Mouse (Mus musculus) kidney, postnatal 0 days (tissue): Measurements from ENCODE around the gene 1700001L19Rik. TPM values are rescaled to one million over a fixed set of nuclear protein-coding genes. Genes with fewer than 3 reads are reported as not detected.
A peak's percentile ranks its signal among the peaks of the same experiment; 100 is the strongest.

Experiments used
- ATAC-seq: fragments of 200-750 bp; cut with Nextera tagmentation; replicated peaks from 2 replicates; pipeline ENCODE4 v1.8.0; 2017; ENCODE audit warnings: low read depth, moderate number of reproducible peaks, moderate TSS enrichment, moderate library complexity; ENCODE audit not compliant: low FRiP score
- DNase-seq: peaks from one replicate; pipeline ENCODE4 v3.0.0-alpha.2; 2016; ENCODE audit warnings: low spot score
- H3K27ac ChIP-seq: fragments of 300-500 bp; sonication (generic); 2 replicates; pipeline ENCODE4 v1.5.1; 2014; ENCODE audit warnings: mild to moderate bottlenecking
- H3K27me3 ChIP-seq: fragments of 300-500 bp; sonication (generic); 2 replicates; pipeline ENCODE4 v1.6.1; 2014; ENCODE audit warnings: low read length, mixed read lengths; ENCODE audit not compliant: insufficient read depth
- H3K36me3 ChIP-seq: fragments of 300-500 bp; sonication (generic); 2 replicates; pipeline ENCODE4 v1.6.1; 2014; ENCODE audit warnings: low read length, mixed read lengths; ENCODE audit not compliant: insufficient read depth
- H3K4me1 ChIP-seq: fragments of 300-500 bp; sonication (generic); replicated peaks from 2 replicates; pipeline ENCODE4 v1.6.1; 2014; ENCODE audit warnings: antibody characterized with exemption, low read length, mixed read lengths; ENCODE audit not compliant: insufficient read depth
- H3K4me2 ChIP-seq: fragments of 300-500 bp; sonication (generic); 2 replicates; pipeline ENCODE4 v1.6.1; 2014; ENCODE audit warnings: mild to moderate bottlenecking, low read length, moderate library complexity, mixed read lengths
- H3K4me3 ChIP-seq: fragments of 300-500 bp; sonication (generic); replicated peaks from 2 replicates; pipeline ENCODE4 v1.5.1; 2014; ENCODE audit warnings: low read depth, low read length
- H3K9ac ChIP-seq: fragments of 300-500 bp; sonication (generic); 2 replicates; pipeline ENCODE4 v1.6.1; 2014; ENCODE audit warnings: low read depth, low read length
- H3K9me3 ChIP-seq: fragments of 300-500 bp; sonication (generic); replicated peaks from 2 replicates; pipeline ENCODE4 v1.6.1; 2016; ENCODE audit warnings: low read length, inconsistent platforms, mixed read lengths
- CTCF ChIP-seq: IDR thresholded peaks from 2 replicates; pipeline ENCODE4 v1.5.1; 2016; ENCODE audit warnings: antibody characterized with exemption, low read depth, mild to moderate bottlenecking, moderate library complexity
- WGBS: fragments of 180-500 bp; shearing (Covaris S2); extraction: QIAGEN DNeasy Blood & Tissue Kit; methylation state at CpG from one replicate; pipeline ENCODE4 v1.1.7; 2014; 5-methylcytosine and 5-hydroxymethylcytosine counted together
- polyA plus RNA-seq: library from polyadenylated mRNA; unstranded; fragments of >200 nt; fragmentation: Nextera tagmentation; extraction: Ambion mirVana; gene quantifications from 2 replicates; pipeline ENCODE4 v1.2.1, GENCODE M21; 2015

Gene 1700001L19Rik
- polyA plus RNA-seq, 1 experiment from 2014 or later = 0.43 TPM

DNA sequence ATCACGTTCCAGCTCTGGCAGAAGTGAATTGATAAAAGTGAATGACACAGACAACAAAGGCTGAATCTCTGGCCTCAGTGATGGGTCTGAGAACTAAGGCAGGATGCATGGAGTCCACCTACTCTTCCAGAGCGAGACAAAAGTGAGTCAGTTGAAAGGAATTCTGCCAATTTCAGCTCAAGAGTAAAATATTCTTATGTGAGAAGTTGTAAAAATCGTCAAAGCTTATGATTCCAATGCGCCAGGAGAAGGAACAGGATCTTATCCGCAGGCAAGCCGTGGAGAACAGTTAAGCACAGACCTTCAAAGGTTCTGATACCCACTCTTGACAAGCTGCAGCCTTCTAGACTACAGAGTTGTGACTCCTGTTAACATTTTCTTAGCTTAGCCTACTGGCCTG is 5.9 kb downstream of the 1700001L19Rik start:
- ATAC-seq (no peak), DNase-seq (no peak)
- Histone ChIP-seq H3K4me3 (no peak overlapping the region), H3K4me1 (no peaks in the 10 kb centered on the region), H3K27ac (no peak overlapping the region), H3K27me3 (no peaks in the 10 kb centered on the region), H3K36me3 (no peaks in the 10 kb centered on the region), H3K9ac (no peak overlapping the region), H3K4me2 (no peak overlapping the region), H3K9me3 (no peaks in the 10 kb centered on the region)
- TF ChIP-seq CTCF = no peak
- 79% methylated on average over 6 of the region's 6 CpGs for WGBS

DNA sequence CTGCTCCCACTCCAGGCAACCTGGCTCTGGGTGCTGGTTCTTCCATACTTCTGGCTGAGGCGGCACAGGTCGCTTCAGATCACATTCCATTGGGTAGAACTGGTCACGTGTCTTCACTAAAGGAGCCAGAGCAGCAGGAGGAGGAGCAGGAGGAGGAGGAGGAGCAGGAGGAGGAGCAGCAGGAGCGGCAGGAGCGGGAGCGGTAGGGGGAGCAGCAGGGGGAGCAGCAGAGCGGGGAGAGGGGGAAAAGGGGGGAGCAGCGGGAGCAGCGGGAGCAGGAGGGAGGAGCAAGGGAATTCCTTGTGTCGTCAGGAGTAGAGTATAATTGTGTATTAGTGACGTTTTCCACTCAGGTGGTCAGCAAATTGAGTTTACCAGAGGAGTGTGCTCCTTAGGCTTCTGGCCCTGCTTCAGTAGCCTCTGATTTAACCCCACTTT is 8.5 kb downstream of the 1700001L19Rik start:
- H3K9me3 ChIP-seq = no peaks in the 10 kb centered on the region
- no peak overlapping the region for H3K9ac ChIP-seq

GRCm38 (mm10) chr13:68607652-68608405 is 10.6 kb downstream of the 1700001L19Rik start:
- H3K9me3 ChIP-seq = no peaks in the 10 kb centered on the region
- H3K9ac ChIP-seq = 0 out of 2 replicates have a peak overlapping the region, but pooled peaks have one; percentile 18
- no peak overlapping the region for H3K27ac ChIP-seq
- H3K4me3 ChIP-seq = peak overlapping the region; percentile 14; the same call in 1 of the 2 replicates
- H3K27me3 ChIP-seq = no peaks in the 10 kb centered on the region
- ATAC-seq (0 out of 2 replicates have a peak, but pooled peaks have one; percentile 21), DNase-seq (peak; percentile 78)
- 37% methylated on average over 21 of the region's 21 CpGs for WGBS
- no peaks in the 10 kb centered on the region for H3K36me3 ChIP-seq
- H3K4me1 ChIP-seq = no peaks in the 10 kb centered on the region
- no peak for TF ChIP-seq CTCF
- peak overlapping the region; percentile 51 for H3K4me2 ChIP-seq

More for the DNA sequence above, 8.5 kb downstream of the 1700001L19Rik start:
- DNase-seq (peak; percentile 73), ATAC-seq (peak; percentile 77)
- Histone ChIP-seq H3K4me1 (no peaks in the 10 kb centered on the region), H3K36me3 (no peaks in the 10 kb centered on the region), H3K27ac (no peak overlapping the region), H3K4me3 (peak overlapping the region; percentile 14; the same call in 1 of the 2 replicates), H3K27me3 (no peaks in the 10 kb centered on the region), H3K4me2 (peak overlapping the region; percentile 46)
- WGBS = 2% methylated on average over 10 of the region's 11 CpGs
- TF ChIP-seq CTCF = peak; percentile 29; the same call in 1 of the 2 replicates

- Histone ChIP-seq H3K9ac (no peak overlapping the region), H3K4me3 (no peak overlapping the region), H3K27me3 (no peaks in the 10 kb centered on the region), H3K4me2 (no peak overlapping the region), H3K9me3 (no peaks in the 10 kb centered on the region), H3K27ac (no peak overlapping the region), H3K4me1 (no peaks in the 10 kb centered on the region), H3K36me3 (no peaks in the 10 kb centered on the region)
- ATAC-seq (peak; percentile 36; the same call in 1 of the 2 replicates), DNase-seq (peak; percentile 74)
- WGBS = 47% methylated on average over 6 of the region's 6 CpGs
- peak; percentile 58 for TF ChIP-seq CTCF
Observed at GRCm38 (mm10) chr13:68622792-68623191, 25.6 kb downstream of the 1700001L19Rik start.

DNA sequence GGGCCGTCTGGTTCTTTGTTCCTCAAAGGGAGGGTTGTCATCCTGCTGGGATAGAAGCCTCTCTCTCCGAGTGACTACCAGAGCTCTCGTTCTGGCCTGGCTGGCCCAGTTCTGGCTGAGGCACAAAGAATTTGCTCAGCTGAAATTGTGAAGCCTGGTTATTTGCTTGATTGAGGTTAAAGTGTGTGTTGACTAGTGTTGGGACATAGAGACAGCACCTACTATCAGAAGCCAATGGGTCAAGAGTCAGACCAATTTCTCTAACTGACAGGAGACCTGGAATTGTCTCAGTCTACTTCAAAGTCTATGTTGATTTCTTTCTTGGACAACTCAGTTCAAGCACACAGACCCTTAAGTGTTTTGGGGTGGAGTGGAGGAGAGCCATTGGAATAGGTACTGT is 29.8 kb downstream of the 1700001L19Rik start:
- TF ChIP-seq CTCF = no peak

GRCm38 (mm10) chr13:68642786-68643185 is 45.6 kb downstream of the 1700001L19Rik start:
- DNase-seq (no peak), ATAC-seq (no peak)
- WGBS = 97% methylated on average over 1 of the region's 1 CpGs
- H3K4me1 ChIP-seq = no peaks in the 10 kb centered on the region
- no peak for TF ChIP-seq CTCF
- no peak overlapping the region for H3K4me2 ChIP-seq
- H3K36me3 ChIP-seq = no peaks in the 10 kb centered on the region
- no peak overlapping the region for H3K27ac ChIP-seq
- no peak overlapping the region for H3K9ac ChIP-seq
- no peak overlapping the region for H3K4me3 ChIP-seq
- no peaks in the 10 kb centered on the region for H3K9me3 ChIP-seq
- H3K27me3 ChIP-seq = no peaks in the 10 kb centered on the region

More for the DNA sequence above, 29.8 kb downstream of the 1700001L19Rik start:
- no peak overlapping the region for H3K4me3 ChIP-seq
- H3K9me3 ChIP-seq = no peaks in the 10 kb centered on the region
- 78% methylated on average over 3 of the region's 3 CpGs for WGBS
- no peaks in the 10 kb centered on the region for H3K4me1 ChIP-seq
- no peak overlapping the region for H3K9ac ChIP-seq
- no peak overlapping the region for H3K4me2 ChIP-seq
- H3K36me3 ChIP-seq = no peaks in the 10 kb centered on the region
- no peaks in the 10 kb centered on the region for H3K27me3 ChIP-seq
- no peak for ATAC-seq
- DNase-seq = no peak
- H3K27ac ChIP-seq = no peak overlapping the region

Other genes starting within 250 kb of the 1700001L19Rik start
- 12.0 and 13.9 TPM in 2 replicates for gene Mtrr, start 15.3 kb upstream of the 1700001L19Rik start, polyA plus RNA-seq
- 28.3 and 28.4 TPM in 2 replicates for gene Fastkd3, start 15.2 kb upstream of the 1700001L19Rik start, polyA plus RNA-seq